Mouse (Mus musculus) erythroblast, embryonic 14.5 days (primary cell): ENCODE data around the gene Inava. TPM values are rescaled to one million over a fixed set of nuclear protein-coding genes. Genes with fewer than 3 reads are reported as not detected.

Experiments used
- H3K27me3 ChIP-seq: 2 replicates; pipeline ENCODE4 v1.6.1; 2012; ENCODE audit warnings: inconsistent platforms; ENCODE audit not compliant: control insufficient read depth
- H3K36me3 ChIP-seq: 2 replicates; pipeline ENCODE4 v1.6.1; 2012; ENCODE audit warnings: mild to moderate bottlenecking, inconsistent platforms; ENCODE audit not compliant: control insufficient read depth
- H3K4me1 ChIP-seq: 2 replicates; pipeline ENCODE4 v1.6.1; 2012; ENCODE audit warnings: inconsistent platforms; ENCODE audit not compliant: control insufficient read depth
- H3K4me3 ChIP-seq: replicated peaks from 2 replicates; pipeline ENCODE3; 2012; ENCODE audit warnings: moderate library complexity, mild to moderate bottlenecking, inconsistent platforms
- H3K9me3 ChIP-seq: 2 replicates; pipeline ENCODE4 v1.6.1; 2012; ENCODE audit warnings: low read length, inconsistent platforms, mixed read lengths; ENCODE audit not compliant: control insufficient read depth
- GATA1 ChIP-seq: IDR thresholded peaks from 2 replicates; pipeline ENCODE4 v1.6.1; 2012; ENCODE audit warnings: low read length, inconsistent platforms, mixed read lengths
- TAL1 ChIP-seq: IDR thresholded peaks from 3 replicates; pipeline ENCODE4 v1.6.1; 2012; ENCODE audit warnings: low read length, inconsistent platforms, mixed read lengths
- polyA plus RNA-seq: library from polyadenylated mRNA; stranded (reverse); fragments of >175 nt; gene quantifications from 2 replicates; pipeline ENCODE4 v1.2.3, GENCODE M21; 2012

Inava gene
- polyA plus RNA-seq, 1 experiment, result not detected

GRCm38 (mm10) chr1:136226626-136227025 is 7.4 kb downstream of the Inava start:
- Histone ChIP-seq H3K27me3 (peaks cover 43% of the 10 kb centered on the region), H3K4me1 (peaks cover 6% of the 10 kb centered on the region; the same call in 1 of the 2 replicates)

GRCm38 (mm10) chr1:136225846-136226245 is 8.2 kb downstream of the Inava start:
- no peak overlapping the region for H3K4me3 ChIP-seq
- peaks cover 6% of the 10 kb centered on the region; the same call in 1 of the 2 replicates for H3K4me1 ChIP-seq
- TF ChIP-seq GATA1, result no peak
- TF ChIP-seq TAL1, result no peak
- no peaks in the 10 kb centered on the region for H3K36me3 ChIP-seq
- H3K9me3 ChIP-seq, result no peaks in the 10 kb centered on the region
- peaks cover 37% of the 10 kb centered on the region for H3K27me3 ChIP-seq

More at GRCm38 (mm10) chr1:136226626-136227025, 7.4 kb downstream of the Inava start:
- Histone ChIP-seq H3K36me3 (no peaks in the 10 kb centered on the region), H3K4me3 (no peak overlapping the region), H3K9me3 (no peaks in the 10 kb centered on the region)
- TF ChIP-seq GATA1, result no peak
- no peak for TF ChIP-seq TAL1

- H3K36me3 ChIP-seq, result no peaks in the 10 kb centered on the region
- no peak overlapping the region for H3K4me3 ChIP-seq
- no peaks in the 10 kb centered on the region for H3K9me3 ChIP-seq
- peaks cover 4% of the 10 kb centered on the region; the same call in 1 of the 2 replicates for H3K4me1 ChIP-seq
- TF ChIP-seq TAL1 (no peak), GATA1 (no peak)
- peaks cover 19% of the 10 kb centered on the region for H3K27me3 ChIP-seq
Measured at GRCm38 (mm10) chr1:136223758-136224342, 10.2 kb downstream of the Inava start.

- Histone ChIP-seq H3K9me3 (no peaks in the 10 kb centered on the region), H3K27me3 (peaks cover 17% of the 10 kb centered on the region)
- TF ChIP-seq TAL1 (no peak), GATA1 (no peak)
Measured at GRCm38 (mm10) chr1:136222386-136222785, 11.7 kb downstream of the Inava start.

GRCm38 (mm10) chr1:136220037-136220871 is 13.8 kb downstream of the Inava start:
- Histone ChIP-seq H3K27me3 (peaks cover 16% of the 10 kb centered on the region), H3K4me3 (no peak overlapping the region), H3K9me3 (no peaks in the 10 kb centered on the region), H3K4me1 (no peaks in the 10 kb centered on the region), H3K36me3 (no peaks in the 10 kb centered on the region)
- TF ChIP-seq TAL1 (no peak), GATA1 (no peak)

More at GRCm38 (mm10) chr1:136222386-136222785, 11.7 kb downstream of the Inava start:
- Histone ChIP-seq H3K4me3 (no peak overlapping the region), H3K4me1 (no peaks in the 10 kb centered on the region), H3K36me3 (no peaks in the 10 kb centered on the region)

- H3K4me3 ChIP-seq, result no peak overlapping the region
- H3K36me3 ChIP-seq, result no peaks in the 10 kb centered on the region
- H3K4me1 ChIP-seq, result peaks cover 14% of the 10 kb centered on the region
- TF ChIP-seq TAL1 (no peak), GATA1 (no peak)
- H3K9me3 ChIP-seq, result no peaks in the 10 kb centered on the region
- no peaks in the 10 kb centered on the region for H3K27me3 ChIP-seq
Measured at GRCm38 (mm10) chr1:136214304-136214703, 19.8 kb downstream of the Inava start.

GRCm38 (mm10) chr1:136212803-136213202 is 21.3 kb downstream of the Inava start, which contains the start of gene Mroh3:
Mroh3 (minus strand) TSS chr1:136212828.
- no peaks in the 10 kb centered on the region for H3K36me3 ChIP-seq
- no peak within 1 kb of the TSS for H3K4me3 ChIP-seq
- no peaks in the 10 kb centered on the region for H3K27me3 ChIP-seq
- no peak for TF ChIP-seq GATA1
- TF ChIP-seq TAL1, result no peak
- H3K4me1 ChIP-seq, result peaks cover 14% of the 10 kb centered on the region
- H3K9me3 ChIP-seq, result no peaks in the 10 kb centered on the region

- Histone ChIP-seq H3K4me1 (peaks cover 41% of the 10 kb centered on the region), H3K9me3 (no peaks in the 10 kb centered on the region), H3K36me3 (no peaks in the 10 kb centered on the region), H3K4me3 (no peak overlapping the region), H3K27me3 (no peaks in the 10 kb centered on the region)
- TF ChIP-seq TAL1 (no peak), GATA1 (no peak)
Measured at GRCm38 (mm10) chr1:136190033-136190432, 44.0 kb downstream of the Inava start.

- no peak for TF ChIP-seq GATA1
- TF ChIP-seq TAL1, result peak; percentile 57; the same call in 2 of the 3 replicates
- H3K9me3 ChIP-seq, result no peaks in the 10 kb centered on the region
- H3K4me3 ChIP-seq, result no peak overlapping the region
- H3K27me3 ChIP-seq, result no peaks in the 10 kb centered on the region
- H3K36me3 ChIP-seq, result no peaks in the 10 kb centered on the region
- peaks cover 98% of the 10 kb centered on the region for H3K4me1 ChIP-seq
Measured at GRCm38 (mm10) chr1:136179511-136180001, 54.5 kb downstream of the Inava start.
